Mouse (Mus musculus) hindbrain, embryonic 16.5 days (tissue): ENCODE measurements at regions not wholly inside any gene's neighbourhood (a gene's known extent, or its start where the extent isn't known, plus 50 kb on each side); places are given as distances from the start of the nearest gene placed in this dataset.
"Not testable (repeated sequence)": the region's sequence is repeated elsewhere in the genome, so short reads cannot be mapped to it uniquely, and the experiment has no call there.

Source experiments
- ATAC-seq: fragments of 200-750 bp; cut with Nextera tagmentation; 2 replicates; pipeline ENCODE4 v1.8.0; 2017; ENCODE audit warnings: moderate TSS enrichment, moderate library complexity
- H3K27ac ChIP-seq: fragments of 300-500 bp; sonication (generic); 2 replicates; pipeline ENCODE4 v1.5.1; 2014; ENCODE audit warnings: low read depth, mild to moderate bottlenecking, control low read depth, low read length, moderate library complexity
- H3K27me3 ChIP-seq: fragments of 300-500 bp; sonication (generic); replicated peaks from 2 replicates; pipeline ENCODE4 v1.6.1; 2014; ENCODE audit warnings: low read length; ENCODE audit not compliant: control insufficient read depth, insufficient read depth
- H3K36me3 ChIP-seq: fragments of 300-500 bp; sonication (generic); 2 replicates; pipeline ENCODE4 v1.6.1; 2014; ENCODE audit warnings: mild to moderate bottlenecking, low read length, moderate library complexity, mixed read lengths; ENCODE audit not compliant: control insufficient read depth, insufficient read depth
- H3K4me1 ChIP-seq: fragments of 300-500 bp; sonication (generic); 2 replicates; pipeline ENCODE4 v1.6.1; 2014; ENCODE audit warnings: low read depth, low read length; ENCODE audit not compliant: control insufficient read depth, insufficient read depth
- H3K4me2 ChIP-seq: fragments of 300-500 bp; sonication (generic); 2 replicates; pipeline ENCODE4 v1.6.1; 2014; ENCODE audit warnings: mild to moderate bottlenecking, low read length, control low read depth, moderate library complexity
- H3K4me3 ChIP-seq: fragments of 300-500 bp; sonication (generic); 2 replicates; pipeline ENCODE4 v1.5.1; 2014; ENCODE audit warnings: mild to moderate bottlenecking, low read length, control low read depth, moderate library complexity
- H3K9ac ChIP-seq: fragments of 300-500 bp; sonication (generic); 2 replicates; pipeline ENCODE4 v1.6.1; 2014; ENCODE audit warnings: low read depth, mild to moderate bottlenecking, control low read depth, low read length, moderate library complexity
- H3K9me3 ChIP-seq: fragments of 300-500 bp; sonication (generic); 2 replicates; pipeline ENCODE4 v1.6.1; 2014; ENCODE audit warnings: mild to moderate bottlenecking, low read length, moderate library complexity; ENCODE audit not compliant: control insufficient read depth
- WGBS: fragments of 180-500 bp; shearing (Covaris S2); extraction: QIAGEN DNeasy Blood & Tissue Kit; methylation state at CpG from one replicate; pipeline ENCODE4 v1.1.7; 2014; 5-methylcytosine and 5-hydroxymethylcytosine counted together

- H3K27ac ChIP-seq, result no peak overlapping the region
- WGBS, result 76% methylated on average over 7 of the region's 7 CpGs
- no peak overlapping the region for H3K9ac ChIP-seq
- H3K36me3 ChIP-seq, result no peaks in the 10 kb centered on the region
- no peak overlapping the region for H3K4me3 ChIP-seq
- H3K27me3 ChIP-seq, result no peaks in the 10 kb centered on the region
- no peaks in the 10 kb centered on the region for H3K9me3 ChIP-seq
- no peak overlapping the region for H3K4me2 ChIP-seq
- no peak for ATAC-seq
- no peaks in the 10 kb centered on the region for H3K4me1 ChIP-seq
Observed at GRCm38 (mm10) chr9:90618154-90618553, 347.6 kb upstream of the Tbc1d2b start.

GRCm38 (mm10) chr9:90597894-90598293, 327.3 kb upstream of the Tbc1d2b start:
- Histone ChIP-seq H3K9ac (no peak overlapping the region), H3K4me3 (no peak overlapping the region), H3K9me3 (no peaks in the 10 kb centered on the region), H3K4me1 (no peaks in the 10 kb centered on the region), H3K27ac (no peak overlapping the region), H3K27me3 (no peaks in the 10 kb centered on the region), H3K36me3 (no peaks in the 10 kb centered on the region), H3K4me2 (no peak overlapping the region)
- ATAC-seq, result no peak
- 74% methylated on average over 4 of the region's 4 CpGs for WGBS

- no peaks in the 10 kb centered on the region for H3K36me3 ChIP-seq
- no peaks in the 10 kb centered on the region for H3K27me3 ChIP-seq
- H3K9me3 ChIP-seq, result peaks cover 5% of the 10 kb centered on the region; the same call in 1 of the 2 replicates
- H3K9ac ChIP-seq, result no peak overlapping the region
- no peak overlapping the region for H3K27ac ChIP-seq
- WGBS, result 51% methylated on average over 1 of the region's 1 CpGs
- ATAC-seq, result no peak
- H3K4me1 ChIP-seq, result no peaks in the 10 kb centered on the region
- no peak overlapping the region for H3K4me3 ChIP-seq
- no peak overlapping the region for H3K4me2 ChIP-seq
Observed at GRCm38 (mm10) chr9:90556742-90557141, 286.1 kb upstream of the Tbc1d2b start.

- Histone ChIP-seq H3K4me1 (no peaks in the 10 kb centered on the region), H3K36me3 (no peaks in the 10 kb centered on the region), H3K4me2 (no peak overlapping the region), H3K9me3 (peaks cover 5% of the 10 kb centered on the region; the same call in 1 of the 2 replicates), H3K4me3 (no peak overlapping the region), H3K27ac (no peak overlapping the region), H3K27me3 (no peaks in the 10 kb centered on the region), H3K9ac (no peak overlapping the region)
- no peak for ATAC-seq
- 29% methylated on average over 3 of the region's 3 CpGs for WGBS
Observed at GRCm38 (mm10) chr9:90556216-90556615, 285.6 kb upstream of the Tbc1d2b start.

- ATAC-seq, result no peak
- H3K4me2 ChIP-seq, result no peak overlapping the region
- H3K27me3 ChIP-seq, result no peaks in the 10 kb centered on the region
- H3K27ac ChIP-seq, result no peak overlapping the region
- WGBS, result 87% methylated on average over 1 of the region's 1 CpGs
- H3K9ac ChIP-seq, result no peak overlapping the region
- no peaks in the 10 kb centered on the region for H3K9me3 ChIP-seq
- no peaks in the 10 kb centered on the region for H3K4me1 ChIP-seq
- no peaks in the 10 kb centered on the region for H3K36me3 ChIP-seq
- no peak overlapping the region for H3K4me3 ChIP-seq
Observed at GRCm38 (mm10) chr9:90547931-90548330, 277.3 kb upstream of the Tbc1d2b start.

GRCm38 (mm10) chr9:90546720-90547119, 276.1 kb upstream of the Tbc1d2b start:
- Histone ChIP-seq H3K4me3 (no peak overlapping the region), H3K4me1 (no peaks in the 10 kb centered on the region), H3K4me2 (no peak overlapping the region), H3K9me3 (no peaks in the 10 kb centered on the region), H3K9ac (no peak overlapping the region), H3K36me3 (no peaks in the 10 kb centered on the region), H3K27me3 (no peaks in the 10 kb centered on the region), H3K27ac (no peak overlapping the region)
- ATAC-seq, result no peak

- not testable (repeated sequence) for H3K4me1 ChIP-seq, H3K4me3 ChIP-seq, H3K27ac ChIP-seq, H3K9me3 ChIP-seq, H3K36me3 ChIP-seq, H3K4me2 ChIP-seq, H3K27me3 ChIP-seq, ATAC-seq, H3K9ac ChIP-seq
- WGBS, result 87% methylated on average over 8 of the region's 8 CpGs
Observed at GRCm38 (mm10) chr9:90537683-90538082, 267.1 kb upstream of the Tbc1d2b start.

GRCm38 (mm10) chr9:90533372-90533771, 262.8 kb upstream of the Tbc1d2b start:
- H3K4me2 ChIP-seq, result no peak overlapping the region
- H3K27ac ChIP-seq, result no peak overlapping the region
- no peak overlapping the region for H3K9ac ChIP-seq
- no peaks in the 10 kb centered on the region for H3K9me3 ChIP-seq
- H3K27me3 ChIP-seq, result no peaks in the 10 kb centered on the region
- H3K4me1 ChIP-seq, result no peaks in the 10 kb centered on the region
- no peak overlapping the region for H3K4me3 ChIP-seq
- ATAC-seq, result no peak
- no peaks in the 10 kb centered on the region for H3K36me3 ChIP-seq

- H3K27me3 ChIP-seq, result no peaks in the 10 kb centered on the region
- no peak overlapping the region for H3K4me2 ChIP-seq
- no peak for ATAC-seq
- H3K27ac ChIP-seq, result no peak overlapping the region
- H3K9me3 ChIP-seq, result no peaks in the 10 kb centered on the region
- H3K4me1 ChIP-seq, result no peaks in the 10 kb centered on the region
- WGBS, result 35% methylated on average over 3 of the region's 3 CpGs
- H3K36me3 ChIP-seq, result no peaks in the 10 kb centered on the region
- H3K9ac ChIP-seq, result no peak overlapping the region
- no peak overlapping the region for H3K4me3 ChIP-seq
Observed at GRCm38 (mm10) chr9:90521186-90521585, 250.6 kb upstream of the Tbc1d2b start.

- H3K4me3 ChIP-seq, result no peak overlapping the region
- H3K27ac ChIP-seq, result no peak overlapping the region
- no peaks in the 10 kb centered on the region for H3K9me3 ChIP-seq
- no peaks in the 10 kb centered on the region for H3K4me1 ChIP-seq
- no peaks in the 10 kb centered on the region for H3K36me3 ChIP-seq
- no peak overlapping the region for H3K9ac ChIP-seq
- no peaks in the 10 kb centered on the region for H3K27me3 ChIP-seq
- WGBS, result 55% methylated on average over 1 of the region's 1 CpGs
- no peak for ATAC-seq
- no peak overlapping the region for H3K4me2 ChIP-seq
Observed at GRCm38 (mm10) chr9:90494888-90495287, 224.3 kb upstream of the Tbc1d2b start.
